Mouse (Mus musculus) gonadal fat pad, adult 2 months (tissue): Measurements from ENCODE around the gene Casz1. TPM values are rescaled to one million over a fixed set of nuclear protein-coding genes. Genes with fewer than 3 reads are reported as not detected.

ENCODE experiments used
- DNase-seq: peaks from one replicate; pipeline ENCODE4 v3.0.0-alpha.2; 2012; ENCODE audit warnings: low read depth
- polyA plus RNA-seq: library from polyadenylated mRNA; depleted of rRNA; stranded (reverse); fragments of >200 nt; gene quantifications from 2 replicates; pipeline ENCODE4 v1.2.3, GENCODE M21; 2012

The Casz1 gene
- polyA plus RNA-seq, 1 experiment = 6.1 TPM

DNA sequence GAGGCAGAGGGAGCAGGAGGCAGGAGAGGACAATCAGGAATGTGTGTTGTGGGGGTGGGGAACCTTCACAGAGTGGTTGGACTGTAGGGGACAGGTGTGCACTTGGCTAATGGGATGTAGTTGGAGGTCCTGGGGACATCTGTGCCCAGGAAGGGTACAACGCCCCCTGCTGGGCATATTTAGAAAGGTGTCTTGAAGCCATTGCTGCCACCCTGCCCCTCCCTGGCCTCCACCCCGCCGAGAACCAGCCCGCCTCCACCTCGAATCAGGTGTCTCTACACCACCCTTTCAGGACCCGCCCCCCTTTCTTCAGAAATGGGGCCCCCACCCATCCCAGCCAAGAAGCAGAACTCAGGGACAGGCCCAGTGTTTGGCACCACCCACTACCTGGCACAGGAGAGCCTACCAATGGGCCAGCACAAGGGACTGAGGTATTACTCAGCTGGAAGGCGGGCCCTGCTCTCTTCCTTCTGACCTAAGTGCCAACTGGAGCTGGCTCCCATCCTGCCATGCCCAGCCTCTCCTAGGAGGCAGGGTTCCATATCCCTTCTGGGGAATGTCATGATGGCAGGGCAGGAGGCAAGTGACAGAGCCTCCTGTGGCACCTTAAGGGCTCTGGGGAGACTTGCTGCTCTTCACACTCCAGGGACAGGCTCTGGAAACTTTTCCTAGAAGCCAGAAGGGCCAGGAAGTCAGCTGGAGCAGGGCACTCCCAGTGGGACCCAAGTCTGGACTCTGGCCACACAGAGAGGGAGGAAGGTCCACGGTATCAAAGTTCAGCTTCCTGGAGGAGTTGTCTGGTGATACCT is 98.9 kb downstream of the Casz1 start:
- peak; percentile 90 for DNase-seq

DNA sequence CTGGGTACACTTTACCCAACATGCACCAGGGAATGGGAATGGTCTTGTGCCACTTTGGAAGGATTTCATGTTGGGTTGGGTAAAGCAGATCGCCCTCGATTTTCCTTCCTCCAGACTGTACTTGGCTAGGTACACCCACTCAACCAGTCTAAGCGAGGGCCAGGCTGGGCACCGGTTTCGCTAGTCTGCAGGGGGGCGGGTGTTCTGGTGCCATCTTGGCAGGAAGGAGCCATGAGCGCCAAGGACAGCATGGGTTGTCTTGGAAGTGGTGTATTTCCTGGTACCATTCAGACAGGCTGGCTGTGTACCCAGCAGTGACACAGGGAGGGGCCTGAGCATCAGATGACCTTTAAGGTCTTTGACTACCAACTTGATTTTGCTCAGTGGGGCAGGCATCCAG is 101.1 kb downstream of the Casz1 start:
- DNase-seq = peak; percentile 87

DNA sequence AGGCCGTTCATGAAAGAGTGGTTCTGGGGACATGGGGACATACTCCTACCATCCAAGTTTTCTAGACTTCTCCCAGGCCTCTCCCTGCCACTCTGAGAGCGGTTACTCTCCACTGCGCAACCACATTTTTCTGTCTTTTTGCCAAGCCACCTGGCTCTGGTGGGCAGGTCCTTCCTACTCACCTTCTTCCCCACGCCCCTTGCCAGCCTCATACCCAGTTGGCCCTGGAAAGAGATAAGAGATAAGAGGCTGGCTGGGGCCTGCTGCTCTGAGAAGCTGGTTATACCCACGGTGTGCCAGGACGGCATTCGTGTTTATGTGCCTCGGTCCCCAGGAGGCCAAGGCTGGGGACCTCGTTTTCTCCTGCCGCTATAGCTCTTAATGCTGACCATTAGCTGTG is 102.6 kb downstream of the Casz1 start:
- no peak for DNase-seq

DNA sequence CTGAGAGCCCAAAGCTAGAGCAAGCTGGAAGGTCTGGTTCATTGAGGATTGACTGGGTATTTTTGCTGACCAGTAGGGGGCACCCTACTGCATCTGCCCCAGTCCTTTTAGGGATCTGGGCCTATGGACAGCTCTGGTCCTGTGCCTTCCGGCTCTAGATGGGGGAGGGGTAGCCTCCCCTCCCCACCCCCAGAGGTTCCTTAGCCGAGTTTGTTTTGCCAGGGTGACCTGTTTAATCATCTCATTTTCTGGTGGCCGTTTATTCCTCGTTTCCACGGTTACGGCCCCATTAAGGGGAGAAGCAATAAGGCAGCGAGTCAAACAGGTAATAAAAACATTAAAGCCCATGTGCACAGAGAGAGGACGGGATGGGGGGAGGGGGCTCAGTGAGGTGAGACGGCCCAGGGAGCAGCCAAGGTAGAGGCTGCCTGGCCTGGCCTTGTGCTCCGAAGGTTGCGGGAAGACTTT is 104.0 kb downstream of the Casz1 start:
- no peak for DNase-seq

DNA sequence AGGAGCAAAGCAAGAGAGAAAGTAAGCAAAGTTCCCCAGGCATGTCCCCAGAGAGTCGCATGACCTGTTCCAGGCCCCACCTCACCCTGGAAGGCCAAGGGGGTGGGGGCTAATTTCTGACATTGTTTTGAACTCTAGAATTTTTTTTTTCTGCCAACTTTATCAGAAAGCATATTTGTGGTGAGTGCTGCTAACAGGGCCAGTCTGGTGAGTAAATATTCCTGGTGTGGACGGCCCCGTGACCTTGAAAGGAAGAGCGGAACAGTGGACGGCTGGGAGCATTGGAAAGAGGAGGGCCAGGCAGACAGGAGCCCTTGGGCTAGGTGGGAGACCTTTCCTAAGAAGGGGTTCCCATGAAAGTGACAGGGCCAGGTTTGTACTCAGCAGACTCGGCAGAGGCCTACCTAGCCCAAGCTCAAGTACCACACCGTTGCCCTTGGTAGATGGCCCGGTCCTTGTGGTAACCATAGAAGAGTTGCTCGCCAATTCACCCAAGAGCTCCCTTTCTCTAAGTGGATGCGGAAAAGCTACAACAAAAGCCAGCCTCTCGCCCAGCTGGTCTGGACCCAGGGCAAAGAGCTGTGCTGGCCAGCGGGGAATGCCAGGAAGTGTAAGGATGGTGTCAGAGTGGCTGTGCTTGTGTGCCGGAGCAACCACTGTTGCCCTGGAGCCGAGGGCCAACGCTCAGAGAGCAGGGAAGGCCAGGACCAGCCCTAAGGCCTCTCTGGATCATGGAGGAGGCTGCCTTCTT is 104.7 kb downstream of the Casz1 start:
- DNase-seq = no peak

- DNase-seq = no peak
Observed at GRCm38 (mm10) chr4:148909566-148909965, 105.3 kb downstream of the Casz1 start.

- DNase-seq = no peak
Observed at GRCm38 (mm10) chr4:148912134-148912533, 107.9 kb downstream of the Casz1 start.

DNA sequence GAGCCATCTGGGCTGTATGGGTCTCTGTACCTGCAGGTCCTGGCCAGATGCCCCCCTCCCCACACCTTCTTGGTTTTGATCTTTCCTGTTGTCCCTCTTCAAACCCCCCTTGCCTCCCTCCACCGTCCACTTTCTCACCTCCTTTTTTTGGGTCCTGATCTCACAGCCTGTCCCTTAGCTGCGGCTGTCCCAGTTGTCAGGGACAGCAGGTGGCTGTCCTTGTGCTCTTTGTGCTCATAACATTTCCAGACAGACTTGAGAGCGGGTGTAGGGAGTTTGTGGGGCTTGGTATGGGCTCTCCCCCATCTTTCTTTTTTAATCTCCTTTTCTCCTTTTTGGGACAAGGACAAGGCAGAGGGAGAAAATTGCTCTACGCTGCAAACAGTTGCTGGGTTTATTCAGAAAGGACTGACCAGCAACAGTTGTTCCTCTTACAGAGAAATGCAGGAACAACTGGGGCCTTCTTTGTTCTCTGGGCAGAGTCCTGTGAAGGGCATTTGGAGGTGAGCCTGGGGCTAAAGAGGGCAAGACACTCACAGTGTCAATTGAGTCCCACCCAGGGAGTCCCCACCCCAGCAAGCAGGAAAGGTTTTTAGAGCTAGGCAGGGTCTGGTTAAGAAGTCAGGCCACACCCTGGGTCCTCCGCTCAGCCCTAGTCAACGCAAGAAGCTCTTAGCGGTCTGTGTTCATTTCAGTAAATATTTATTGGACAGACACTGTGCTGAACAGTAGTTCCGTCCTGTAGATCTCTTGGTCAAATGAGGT is 108.8 kb downstream of the Casz1 start:
- DNase-seq = no peak

- DNase-seq = no peak
Observed at GRCm38 (mm10) chr4:148914863-148915622, 110.8 kb downstream of the Casz1 start.

DNA sequence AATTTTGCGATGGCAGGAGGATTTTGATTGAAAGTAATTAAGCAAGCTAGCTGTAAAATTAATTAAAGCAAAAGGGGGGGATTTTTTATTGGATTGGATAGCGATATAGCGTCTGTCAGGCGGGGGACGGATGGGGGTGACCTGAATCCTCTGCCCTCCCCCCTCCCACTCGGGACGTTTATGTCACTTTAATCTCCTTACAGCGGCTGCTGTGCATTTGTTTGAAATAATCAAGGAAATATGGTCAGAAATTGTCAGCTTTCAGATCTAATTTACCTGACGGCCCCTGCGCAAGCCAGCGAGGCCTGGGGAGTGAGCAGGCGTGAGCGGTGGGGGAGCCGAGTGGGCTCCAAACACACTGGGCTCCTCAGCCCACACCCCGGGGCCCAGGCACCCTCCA is 111.6 kb downstream of the Casz1 start:
- DNase-seq = no peak

GRCm38 (mm10) chr4:148918707-148919447 is 114.6 kb downstream of the Casz1 start:
- no peak for DNase-seq

- no peak for DNase-seq
Observed at GRCm38 (mm10) chr4:148920610-148921009, 116.4 kb downstream of the Casz1 start.

GRCm38 (mm10) chr4:148922221-148922700 is 118.0 kb downstream of the Casz1 start:
- no peak for DNase-seq

DNA sequence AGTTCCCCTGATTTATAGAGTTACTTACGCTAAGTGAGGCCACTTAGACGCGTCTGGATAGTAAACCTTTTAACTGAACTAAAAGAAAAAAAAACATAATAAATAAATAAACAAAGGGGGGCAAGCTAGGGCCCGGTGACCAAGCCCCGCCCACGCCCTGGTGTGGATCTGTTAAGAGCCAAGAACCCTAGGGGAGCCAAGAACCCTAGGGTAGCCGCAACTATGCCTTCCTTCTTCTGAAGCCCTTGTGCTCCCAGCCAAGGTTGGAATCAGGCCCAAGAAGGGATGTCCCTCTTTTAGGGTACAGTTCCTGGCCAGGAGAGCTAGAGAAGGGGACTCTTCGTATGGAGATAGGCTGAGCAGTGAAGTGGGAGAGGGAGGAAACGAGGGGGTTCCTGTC is 119.2 kb downstream of the Casz1 start:
- DNase-seq = no peak

GRCm38 (mm10) chr4:148923976-148924375 is 119.7 kb downstream of the Casz1 start:
- no peak for DNase-seq

GRCm38 (mm10) chr4:148925589-148926359 is 121.5 kb downstream of the Casz1 start:
- DNase-seq = no peak

- DNase-seq = no peak
Observed at GRCm38 (mm10) chr4:148926459-148926858, 122.2 kb downstream of the Casz1 start.

DNA sequence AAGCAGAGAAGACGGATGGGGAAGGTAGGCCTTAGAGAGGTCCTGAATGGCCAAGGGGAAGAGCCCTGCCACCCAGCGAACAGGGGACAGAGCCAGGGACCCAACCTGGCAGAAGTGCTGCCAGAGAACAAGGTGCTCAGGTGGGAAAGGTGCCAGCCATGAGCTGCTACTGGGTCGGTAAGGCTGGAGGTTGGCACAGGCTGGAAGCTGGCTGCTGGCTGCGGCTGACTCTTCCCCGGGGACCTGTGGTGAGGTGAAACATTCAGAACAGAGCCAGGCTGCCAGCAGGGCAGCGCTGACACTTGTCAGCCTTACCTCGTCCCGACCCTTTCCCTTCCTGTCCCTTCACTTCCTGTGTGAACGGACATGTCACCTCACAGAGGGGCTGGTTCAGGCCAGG is 124.1 kb downstream of the Casz1 start:
- no peak for DNase-seq

DNA sequence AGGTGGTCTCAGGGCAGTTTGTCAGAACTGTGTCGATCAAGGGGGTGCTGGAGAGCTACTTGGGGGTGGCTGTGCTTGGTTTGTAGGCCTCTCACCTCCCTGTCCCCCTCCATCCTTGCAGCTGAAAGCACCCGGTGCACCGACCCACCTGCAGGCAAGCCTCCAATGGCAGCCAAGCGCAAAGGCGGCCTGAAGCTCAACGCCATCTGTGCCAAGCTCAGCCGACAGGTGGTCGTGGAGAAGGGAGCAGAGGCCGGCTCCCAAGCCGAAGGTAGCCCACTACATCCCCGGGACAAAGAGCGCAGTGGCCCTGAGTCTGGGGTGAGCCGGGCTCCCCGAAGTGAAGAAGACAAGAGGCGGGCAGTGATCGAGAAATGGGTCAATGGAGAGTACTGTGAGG is 124.6 kb downstream of the Casz1 start:
- DNase-seq = no peak

GRCm38 (mm10) chr4:148930721-148931229 is 126.5 kb downstream of the Casz1 start:
- no peak for DNase-seq
